Mouse (Mus musculus) MEL (cell line): ENCODE data around the gene Hes6. TPM values are rescaled to one million over a fixed set of nuclear protein-coding genes. Genes with fewer than 3 reads are reported as not detected.

Source experiments
- DNase-seq: peaks from one replicate; pipeline ENCODE4 v3.0.0; 2011; ENCODE audit warnings: low read depth, low spot score
- H3K27ac ChIP-seq: 2 replicates; pipeline ENCODE4 v1.5.1; 2012; ENCODE audit warnings: low read depth, mild to moderate bottlenecking, control low read depth, low read length, moderate library complexity; ENCODE audit not compliant: control insufficient read depth
- H3K27me3 ChIP-seq, 2 experiments: fragments of 150-350 bp in 1 of 2; sonication (generic) in 1 of 2; 2 replicates each; pipeline ENCODE4 v1.6.1; 2012; ENCODE audit warnings: low read length in 2 of 2, mild to moderate bottlenecking in 2 of 2, improper control_type of control experiment in 1 of 2, moderate library complexity in 1 of 2; ENCODE audit not compliant: insufficient read depth in 2 of 2, control insufficient read depth in 1 of 2
- H3K36me3 ChIP-seq, 2 experiments: 2 replicates each; pipeline ENCODE4 v1.6.1; 2012 to 2014; ENCODE audit warnings: low read length in 2 of 2, improper control_type of control experiment in 1 of 2, inconsistent platforms in 1 of 2, mild to moderate bottlenecking in 1 of 2; ENCODE audit not compliant: insufficient read depth in 2 of 2, control insufficient read depth in 1 of 2
- H3K4me1 ChIP-seq, 2 experiments: fragments of 150-350 bp in 1 of 2; sonication (generic) in 1 of 2; 2 replicates each; pipeline ENCODE4 v1.6.1; 2012; ENCODE audit warnings: low read length in 2 of 2, improper control_type of control experiment in 1 of 2, mild to moderate bottlenecking in 1 of 2; ENCODE audit not compliant: insufficient read depth in 2 of 2, control insufficient read depth in 1 of 2
- H3K4me3 ChIP-seq, 2 experiments: fragments of 150-350 bp in 1 of 2; sonication (generic) in 1 of 2; 2 replicates each; pipeline ENCODE4 v1.5.1; 2012; ENCODE audit warnings: low read depth in 2 of 2, low read length in 2 of 2, mild to moderate bottlenecking in 2 of 2, moderate library complexity in 2 of 2, control low read depth in 1 of 2, improper control_type of control experiment in 1 of 2; ENCODE audit not compliant: control insufficient read depth in 1 of 2, insufficient read depth in 1 of 2
- H3K79me2 ChIP-seq: 2 replicates; pipeline ENCODE4 v1.6.1; 2012; ENCODE audit warnings: mild to moderate bottlenecking, low read length, moderate library complexity; ENCODE audit not compliant: control insufficient read depth, poor library complexity, insufficient read depth
- H3K9ac ChIP-seq: 2 replicates; pipeline ENCODE4 v1.6.1; 2012; ENCODE audit warnings: low read depth, mild to moderate bottlenecking, control low read depth, low read length, moderate library complexity; ENCODE audit not compliant: control insufficient read depth, poor library complexity, severe bottlenecking
- H3K9me3 ChIP-seq: fragments of 150-350 bp; sonication (generic); replicated peaks from 2 replicates; pipeline ENCODE4 v1.6.1; 2012; ENCODE audit warnings: mild to moderate bottlenecking, low read length, improper control_type of control experiment, moderate library complexity; ENCODE audit not compliant: insufficient read depth
- E2F4 ChIP-seq: IDR thresholded peaks from 2 replicates; pipeline ENCODE4 v1.6.1; 2011; ENCODE audit warnings: low read depth, low read length, improper control_type of control experiment, borderline replicate concordance
- HCFC1 ChIP-seq: IDR thresholded peaks from 2 replicates; pipeline ENCODE4 v1.6.1; 2012; ENCODE audit warnings: low read depth, mild to moderate bottlenecking, inconsistent platforms, low read length, improper control_type of control experiment, moderate library complexity
- MAZ ChIP-seq: IDR thresholded peaks from 2 replicates; pipeline ENCODE4 v1.6.1; 2012; ENCODE audit warnings: low read depth, mild to moderate bottlenecking, inconsistent platforms, low read length, improper control_type of control experiment
- MEF2A ChIP-seq: IDR thresholded peaks from 2 replicates; pipeline ENCODE4 v1.6.1; 2014; ENCODE audit warnings: low read depth, mild to moderate bottlenecking, inconsistent platforms, low read length, improper control_type of control experiment; ENCODE audit not compliant: poor library complexity, insufficient replicate concordance, severe bottlenecking; ENCODE audit errors: extremely low read depth
- MYB ChIP-seq: IDR thresholded peaks from 2 replicates; pipeline ENCODE4 v1.6.1; 2011; ENCODE audit warnings: mild to moderate bottlenecking, low read depth, low read length, improper control_type of control experiment
- NELFE ChIP-seq: IDR thresholded peaks from 2 replicates; pipeline ENCODE4 v1.6.1; 2011; ENCODE audit warnings: low read depth, low read length, improper control_type of control experiment
- POLR2A ChIP-seq, 2 experiments: IDR thresholded peaks; 2 replicates each; pipeline ENCODE4 v1.6.1; 2011 to 2012; ENCODE audit warnings: low read length in 2 of 2, mild to moderate bottlenecking in 2 of 2, control low read depth in 1 of 2, improper control_type of control experiment in 1 of 2, low read depth in 1 of 2, moderate library complexity in 1 of 2; ENCODE audit not compliant: control insufficient read depth in 1 of 2, insufficient read depth in 1 of 2, poor library complexity in 1 of 2
- POLR2AphosphoS2 ChIP-seq: IDR thresholded peaks from 2 replicates; pipeline ENCODE4 v1.6.1; 2011; ENCODE audit warnings: low read length, improper control_type of control experiment
- SIN3A ChIP-seq: IDR thresholded peaks from 2 replicates; pipeline ENCODE4 v1.6.1; 2012; ENCODE audit warnings: low read length, improper control_type of control experiment, inconsistent platforms
- TAL1 ChIP-seq: IDR thresholded peaks from 2 replicates; pipeline ENCODE4 v1.6.1; 2012; ENCODE audit warnings: mild to moderate bottlenecking, inconsistent platforms, low read length, moderate library complexity, mixed read lengths
- TCF12 ChIP-seq: IDR thresholded peaks from 2 replicates; pipeline ENCODE4 v1.6.1; 2014; ENCODE audit warnings: low read depth, mild to moderate bottlenecking, inconsistent platforms, low read length, improper control_type of control experiment, moderate library complexity
- USF1 ChIP-seq: IDR thresholded peaks from 2 replicates; pipeline ENCODE4 v1.6.1; 2014; ENCODE audit warnings: low read depth, mild to moderate bottlenecking, inconsistent platforms, low read length, improper control_type of control experiment, moderate library complexity
- USF2 ChIP-seq, 2 experiments: IDR thresholded peaks; 2 replicates each; pipeline ENCODE4 v1.6.1; 2011 to 2012; ENCODE audit warnings: improper control_type of control experiment in 2 of 2, low read length in 2 of 2, borderline replicate concordance in 1 of 2, inconsistent platforms in 1 of 2, low read depth in 1 of 2, mild to moderate bottlenecking in 1 of 2; ENCODE audit not compliant: insufficient read depth in 1 of 2
- polyA plus RNA-seq, 2 experiments: library from polyadenylated mRNA; stranded (reverse) in 1 of 2; unstranded in 1 of 2; fragments of >175 nt in 1 of 2; fragments of >200 nt in 1 of 2; gene quantifications; 2 replicates each; pipeline versions ENCODE4 v1.2.1 to v1.2.4; 2012; ENCODE audit warnings: low replicate concordance in 2 of 2, low read depth in 1 of 2; ENCODE audit not compliant: insufficient read length in 2 of 2, insufficient read depth in 1 of 2, missing spikeins in 1 of 2
- total RNA-seq: library from RNA; depleted of rRNA; stranded (reverse); fragments of 300-350 nt; gene quantifications from 2 replicates; pipeline ENCODE4 v1.2.3, GENCODE M21; 2012

The Hes6 gene
- total and polyA plus RNA-seq, 3 experiments: 38.8 to 47.9 TPM; not detected in 1

- H3K79me2 ChIP-seq: no peaks in the 10 kb centered on the region
- no peaks in the 10 kb centered on the region for H3K9me3 ChIP-seq
- H3K27me3 ChIP-seq: no peaks in the 10 kb centered on the region
- no peaks in the 10 kb centered on the region; a peak in 1 of 4 replicates for H3K36me3 ChIP-seq
- H3K4me1 ChIP-seq: no peaks in the 10 kb centered on the region
- no peak for TF ChIP-seq HCFC1
- no peak for TF ChIP-seq TCF12
- TF ChIP-seq POLR2AphosphoS2: no peak
- no peak for TF ChIP-seq MEF2A
- no peak for TF ChIP-seq USF2 (IDR thresholded peaks at IDR 0.05; ENCODE audit: borderline replicate concordance in 1 of 2, insufficient read depth in 1 of 2, low read depth in 1 of 2, low read length in 2 of 2)
- TF ChIP-seq SIN3A: no peak
- no peak for TF ChIP-seq MYB
- TF ChIP-seq NELFE: no peak
- no peak for TF ChIP-seq E2F4
- no peak overlapping the region for H3K4me3 ChIP-seq
- H3K27ac ChIP-seq: no peak overlapping the region
- DNase-seq: no peak
- H3K9ac ChIP-seq: no peak overlapping the region
Measured at GRCm38 (mm10) chr1:91420601-91421065, 6.8 kb upstream of the Hes6 start.

- no peaks in the 10 kb centered on the region; a peak in 1 of 4 replicates for H3K36me3 ChIP-seq
- TF ChIP-seq TAL1 (no peak), MAZ (no peak)
- no peaks in the 10 kb centered on the region for H3K27me3 ChIP-seq
- H3K9ac ChIP-seq: no peak overlapping the region
- no peak for DNase-seq
- no peak overlapping the region for H3K4me3 ChIP-seq
- no peak overlapping the region for H3K27ac ChIP-seq
- no peaks in the 10 kb centered on the region for H3K4me1 ChIP-seq
- H3K9me3 ChIP-seq: no peaks in the 10 kb centered on the region
- no peaks in the 10 kb centered on the region for H3K79me2 ChIP-seq
Measured at GRCm38 (mm10) chr1:91419862-91420600, 6.2 kb upstream of the Hes6 start.

GRCm38 (mm10) chr1:91417991-91418390, 4.2 kb upstream of the Hes6 start:
- no peaks in the 10 kb centered on the region; a peak in 1 of 4 replicates for H3K4me1 ChIP-seq
- TF ChIP-seq HCFC1: no peak
- no peak for TF ChIP-seq USF1
- TF ChIP-seq POLR2A (IDR thresholded peaks at IDR 0.05; ENCODE audit: control insufficient read depth in 1 of 2, insufficient read depth in 1 of 2, low read depth in 1 of 2, low read length in 2 of 2, poor library complexity in 1 of 2): no peak
- no peak for TF ChIP-seq MYB
- TF ChIP-seq, all 39 proteins: peak for 0
- H3K27ac ChIP-seq: no peak overlapping the region
- H3K9ac ChIP-seq: no peak overlapping the region
- no peak overlapping the region for H3K4me3 ChIP-seq
- no peak for DNase-seq
- H3K9me3 ChIP-seq: no peaks in the 10 kb centered on the region
- no peaks in the 10 kb centered on the region for H3K27me3 ChIP-seq
- H3K36me3 ChIP-seq: no peaks in the 10 kb centered on the region
- no peaks in the 10 kb centered on the region; the same call in 1 of the 2 replicates for H3K79me2 ChIP-seq
